Mouse (Mus musculus): ENCODE measurements around the gene Elmo1.

- TF ChIP-seq GATA1 (IDR thresholded peaks at IDR 0.05; ENCODE audit: borderline replicate concordance, low read length) = no peak
- TF ChIP-seq FLI1 (IDR thresholded peaks at IDR 0.05; ENCODE audit: low read length) = no peak
Observed at GRCm38 (mm10) chr13:20538216-20539070, 448.0 kb downstream of the Elmo1 start.

Measured in megakaryocyte, embryonic 14.5 days (primary cell).